Mouse (Mus musculus) right cerebral cortex, postnatal 25 days (tissue): Measurements from ENCODE around the gene Sgms1.
A peak's percentile ranks its signal among the peaks of the same experiment; 100 is the strongest.

Experiments used
- DNase-seq: peaks from one replicate; pipeline ENCODE4 v3.0.0; 2022

The Sgms1 gene

GRCm38 (mm10) chr19:32389001-32389871 is at the start of gene Sgms1:
Gene Sgms1, minus strand, starts transcription at chr19:32389714.
- DNase-seq, result peak; percentile 93

- DNase-seq, result no peak
These were observed 36.3 kb upstream of the Sgms1 start for GRCm38 (mm10) chr19:32425856-32426255.

- no peak for DNase-seq
These were observed 35.2 kb upstream of the Sgms1 start for GRCm38 (mm10) chr19:32424706-32425105.

- no peak for DNase-seq
These were observed 29.6 kb upstream of the Sgms1 start for GRCm38 (mm10) chr19:32419069-32419468.

- DNase-seq, result no peak
These were observed 27.3 kb upstream of the Sgms1 start for GRCm38 (mm10) chr19:32416692-32417317.

GRCm38 (mm10) chr19:32409603-32410360 is 20.3 kb upstream of the Sgms1 start:
- DNase-seq, result no peak

GRCm38 (mm10) chr19:32406717-32407116 is 17.2 kb upstream of the Sgms1 start:
- no peak for DNase-seq

GRCm38 (mm10) chr19:32404386-32404785 is 14.9 kb upstream of the Sgms1 start:
- no peak for DNase-seq

- no peak for DNase-seq
These were observed 14.3 kb upstream of the Sgms1 start for GRCm38 (mm10) chr19:32403834-32404233.

- DNase-seq, result no peak
These were observed 9.0 kb upstream of the Sgms1 start for GRCm38 (mm10) chr19:32398491-32398890.

- no peak for DNase-seq
These were observed 6.8 kb upstream of the Sgms1 start for GRCm38 (mm10) chr19:32396303-32396702.

GRCm38 (mm10) chr19:32394825-32395224 is 5.3 kb upstream of the Sgms1 start:
- DNase-seq, result no peak

GRCm38 (mm10) chr19:32393758-32394450 is 4.4 kb upstream of the Sgms1 start:
- DNase-seq, result no peak

GRCm38 (mm10) chr19:32393092-32393745 is 3.7 kb upstream of the Sgms1 start:
- no peak for DNase-seq

- no peak for DNase-seq
These were observed 1.9 kb upstream of the Sgms1 start for GRCm38 (mm10) chr19:32391441-32391840.

- no peak for DNase-seq
These were observed 602 bp upstream of the Sgms1 start for GRCm38 (mm10) chr19:32390116-32390515.

GRCm38 (mm10) chr19:32388191-32388921 is 1.2 kb downstream of the Sgms1 start:
- peak; percentile 94 for DNase-seq

- no peak for DNase-seq
These were observed 1.9 kb downstream of the Sgms1 start for GRCm38 (mm10) chr19:32387403-32388190.

GRCm38 (mm10) chr19:32386556-32387402 is 2.7 kb downstream of the Sgms1 start:
- peak; percentile 35 for DNase-seq

- no peak for DNase-seq
These were observed 5.8 kb downstream of the Sgms1 start for GRCm38 (mm10) chr19:32383738-32384137.
